Mouse (Mus musculus): Measurements from ENCODE around the gene Stra6. TPM values are rescaled to one million over a fixed set of nuclear protein-coding genes. Genes with fewer than 3 reads are reported as not detected.
A peak's percentile ranks its signal among the peaks of the same experiment; 100 is the strongest.

Gene Stra6
- polyA plus RNA-seq, 1 experiment from 2014 or later, result 52.4 TPM

- ATAC-seq, result no peak
- no peak for TF ChIP-seq CTCF (IDR thresholded peaks at IDR 0.05)
- H3K27me3 ChIP-seq, result no peaks in the 10 kb centered on the region
Measured at GRCm38 (mm10) chr9:58087277-58087998, 23.9 kb downstream of the Stra6 start.

GRCm38 (mm10) chr9:58091623-58092425, 28.2 kb downstream of the Stra6 start:
- in situ Hi-C loops (cut with MboI; ENCODE audit: low pct_unique_long_range_greater_than_20kb), result no loop called here
- ATAC-seq (no peak), DNase-seq (ENCODE audit: low read depth, low spot score) (no peak)
- ChIA-PET CTCF (interaction anchor here (0.6 to 1.4 kb wide), 3 partner anchors 14 to 27 kb away, joined by 3 to 4 read pairs (median 3); no protein-coding TSS in a partner anchor), POLR2A (no interaction called here)
- TF ChIP-seq CTCF (IDR thresholded peaks at IDR 0.05), result no peak
- no peaks in the 10 kb centered on the region for H3K27me3 ChIP-seq

More at GRCm38 (mm10) chr9:58087277-58087998, 23.9 kb downstream of the Stra6 start:
- ChIA-PET CTCF (interaction anchor here (1.0 kb wide), 1 partner anchor 118 kb away, joined by 3 read pairs; no protein-coding TSS in a partner anchor), POLR2A (interaction anchor here (1.5 kb wide), 1 partner anchor 9 kb away, joined by 9 read pairs; no protein-coding TSS in a partner anchor)
- in situ Hi-C loops (cut with MboI; ENCODE audit: low pct_unique_long_range_greater_than_20kb), result no loop called here
- DNase-seq (ENCODE audit: low read depth, low spot score), result no peak

GRCm38 (mm10) chr9:58092581-58093269, 29.1 kb downstream of the Stra6 start:
- no peak for DNase-seq (ENCODE audit: low read depth, low spot score)
- ATAC-seq, result no peak
- ChIA-PET POLR2A (interaction anchor here (0.7 kb wide), 1 partner anchor 56 kb away, joined by 3 read pairs; no protein-coding TSS in a partner anchor), CTCF (interaction anchor here (1.0 to 1.4 kb wide), 3 partner anchors 15 to 25 kb away, joined by 3 to 4 read pairs (median 3); no protein-coding TSS in a partner anchor)
- in situ Hi-C loops (cut with MboI; ENCODE audit: low pct_unique_long_range_greater_than_20kb), result no loop called here
- no peaks in the 10 kb centered on the region for H3K27me3 ChIP-seq
- no peak for TF ChIP-seq CTCF (IDR thresholded peaks at IDR 0.05)

- ChIA-PET POLR2A (interaction anchor here (0.6 to 0.7 kb wide), 2 partner anchors 9 to 55 kb away, joined by 3 to 6 read pairs; no protein-coding TSS in a partner anchor), CTCF (no interaction called here)
- no peaks in the 10 kb centered on the region for H3K27me3 ChIP-seq
- ATAC-seq (no peak), DNase-seq (ENCODE audit: low read depth, low spot score) (no peak)
- in situ Hi-C loops (cut with MboI; ENCODE audit: low pct_unique_long_range_greater_than_20kb), result no loop called here
- TF ChIP-seq CTCF (IDR thresholded peaks at IDR 0.05), result no peak
Measured at GRCm38 (mm10) chr9:58093776-58094175, 30.2 kb downstream of the Stra6 start.

GRCm38 (mm10) chr9:58095977-58096376, 32.4 kb downstream of the Stra6 start:
- ATAC-seq, result no peak
- no peak for TF ChIP-seq CTCF (IDR thresholded peaks at IDR 0.05)
- ChIA-PET CTCF (interaction anchor here (1.2 to 1.6 kb wide), 2 partner anchors 9 to 108 kb away, joined by 3 to 6 read pairs; partner anchors contain the start of genes Islr and Islr2), POLR2A (interaction anchor here (1.8 kb wide), 1 partner anchor 48 kb away, joined by 5 read pairs; no protein-coding TSS in a partner anchor)
- no peak for DNase-seq (ENCODE audit: low read depth, low spot score)
- no peaks in the 10 kb centered on the region for H3K27me3 ChIP-seq
- in situ Hi-C loops (cut with MboI; ENCODE audit: low pct_unique_long_range_greater_than_20kb), result no loop called here

- H3K27me3 ChIP-seq, result no peaks in the 10 kb centered on the region
- ChIA-PET CTCF (interaction anchor here (1.2 to 1.6 kb wide), 2 partner anchors 8 to 107 kb away, joined by 3 to 6 read pairs; partner anchors contain the start of genes Islr and Islr2), POLR2A (interaction anchor here (1.8 kb wide), 1 partner anchor 47 kb away, joined by 5 read pairs; no protein-coding TSS in a partner anchor)
- in situ Hi-C loops (cut with MboI; ENCODE audit: low pct_unique_long_range_greater_than_20kb), result no loop called here
- TF ChIP-seq CTCF (IDR thresholded peaks at IDR 0.05), result no peak
- no peak for DNase-seq (ENCODE audit: low read depth, low spot score)
- no peak for ATAC-seq
Measured at GRCm38 (mm10) chr9:58096629-58097301, 33.2 kb downstream of the Stra6 start.

GRCm38 (mm10) chr9:58099836-58100565, 36.4 kb downstream of the Stra6 start:
- H3K27me3 ChIP-seq, result no peaks in the 10 kb centered on the region
- TF ChIP-seq CTCF (IDR thresholded peaks at IDR 0.05), result no peak
- peak; percentile 57 for ATAC-seq
- no peak for DNase-seq (ENCODE audit: low read depth, low spot score)
- in situ Hi-C loops (cut with MboI; ENCODE audit: low pct_unique_long_range_greater_than_20kb), result no loop called here
- ChIA-PET POLR2A (interaction anchor here (1.6 kb wide), 1 partner anchor 10 kb away, joined by 4 read pairs; no protein-coding TSS in a partner anchor), CTCF (interaction anchor here (1.4 kb wide), 1 partner anchor 16 kb away, joined by 4 read pairs; no protein-coding TSS in a partner anchor)

GRCm38 (mm10) chr9:58102013-58102412, 38.4 kb downstream of the Stra6 start:
- POLR2A ChIA-PET, result interaction anchor here (0.6 to 1.1 kb wide), 2 partner anchors 8 to 32 kb away, joined by 3 to 6 read pairs; no protein-coding TSS in a partner anchor
- CTCF ChIA-PET, result interaction anchor here (0.8 to 0.9 kb wide), 2 partner anchors 27 to 36 kb away, joined by 3 read pairs; no protein-coding TSS in a partner anchor

GRCm38 (mm10) chr9:58103647-58104046, 40.1 kb downstream of the Stra6 start:
- TF ChIP-seq CTCF (IDR thresholded peaks at IDR 0.05), result no peak
- CTCF ChIA-PET, result interaction anchor here (1.2 to 1.6 kb wide), 2 partner anchors 34 to 70 kb away, joined by 3 read pairs; no protein-coding TSS in a partner anchor
- POLR2A ChIA-PET, result no interaction called here

More at GRCm38 (mm10) chr9:58102013-58102412, 38.4 kb downstream of the Stra6 start:
- no peak for TF ChIP-seq CTCF (IDR thresholded peaks at IDR 0.05)
- no peaks in the 10 kb centered on the region for H3K27me3 ChIP-seq
- ATAC-seq (no peak), DNase-seq (ENCODE audit: low read depth, low spot score) (no peak)
- in situ Hi-C loops (cut with MboI; ENCODE audit: low pct_unique_long_range_greater_than_20kb), result no loop called here

More at GRCm38 (mm10) chr9:58103647-58104046, 40.1 kb downstream of the Stra6 start:
- no peak for DNase-seq (ENCODE audit: low read depth, low spot score)
- ATAC-seq, result no peak
- in situ Hi-C loops (cut with MboI; ENCODE audit: low pct_unique_long_range_greater_than_20kb), result no loop called here
- H3K27me3 ChIP-seq, result no peaks in the 10 kb centered on the region

Data from Patski (cell line).